Mouse (Mus musculus) stomach, postnatal 0 days (tissue): ENCODE measurements around the gene Jhy. TPM values are rescaled to one million over a fixed set of nuclear protein-coding genes. Genes with fewer than 3 reads are reported as not detected.

Source experiments
- ATAC-seq: fragments of 200-750 bp; cut with Nextera tagmentation; 2 replicates; pipeline ENCODE4 v1.8.0; 2017; ENCODE audit not compliant: low FRiP score, low TSS enrichment
- DNase-seq: peaks from one replicate; pipeline ENCODE4 v3.0.0-alpha.2; 2016; ENCODE audit warnings: low spot score
- H3K27ac ChIP-seq: fragments of 300-500 bp; sonication (generic); replicated peaks from 2 replicates; pipeline ENCODE4 v1.5.1; 2014; ENCODE audit warnings: mild to moderate bottlenecking, control low read depth
- H3K27me3 ChIP-seq: fragments of 300-500 bp; sonication (generic); 2 replicates; pipeline ENCODE4 v1.6.1; 2014; ENCODE audit warnings: low read length; ENCODE audit not compliant: control insufficient read depth, insufficient read depth
- H3K36me3 ChIP-seq: fragments of 300-500 bp; sonication (generic); 2 replicates; pipeline ENCODE4 v1.6.1; 2014; ENCODE audit warnings: low read length, mixed read lengths; ENCODE audit not compliant: control insufficient read depth, insufficient read depth
- H3K4me1 ChIP-seq: fragments of 300-500 bp; sonication (generic); replicated peaks from 2 replicates; pipeline ENCODE4 v1.6.1; 2014; ENCODE audit warnings: antibody characterized with exemption; ENCODE audit not compliant: control insufficient read depth, insufficient read depth
- H3K4me2 ChIP-seq: fragments of 300-500 bp; sonication (generic); replicated peaks from 2 replicates; pipeline ENCODE4 v1.6.1; 2014; ENCODE audit warnings: low read depth, mild to moderate bottlenecking, control low read depth, moderate library complexity
- H3K4me3 ChIP-seq: fragments of 300-500 bp; sonication (generic); 2 replicates; pipeline ENCODE4 v1.5.1; 2014; ENCODE audit warnings: low read depth, low read length, control low read depth
- H3K9ac ChIP-seq: fragments of 300-500 bp; sonication (generic); 2 replicates; pipeline ENCODE4 v1.6.1; 2014; ENCODE audit warnings: mild to moderate bottlenecking, low read length, control low read depth, mixed read lengths
- H3K9me3 ChIP-seq: fragments of 300-500 bp; sonication (generic); 2 replicates; pipeline ENCODE4 v1.6.1; 2016; ENCODE audit warnings: low read length; ENCODE audit not compliant: control insufficient read depth
- CTCF ChIP-seq: IDR thresholded peaks from 2 replicates; pipeline ENCODE4 v1.5.1; 2016; ENCODE audit warnings: antibody characterized with exemption, low read depth, mild to moderate bottlenecking, moderate library complexity
- EP300 ChIP-seq: optimal IDR thresholded peaks from 2 replicates; pipeline ENCODE3; 2016; ENCODE audit warnings: antibody characterized with exemption
- WGBS: fragments of 180-500 bp; shearing (Covaris S2); extraction: QIAGEN DNeasy Blood & Tissue Kit; methylation state at CpG from one replicate; pipeline ENCODE4 v1.1.7; 2014; 5-methylcytosine and 5-hydroxymethylcytosine counted together
- polyA plus RNA-seq: library from polyadenylated mRNA; unstranded; fragments of >200 nt; fragmentation: Nextera tagmentation; extraction: Ambion mirVana; gene quantifications from 2 replicates; pipeline ENCODE4 v1.2.1, GENCODE M21; 2015

Jhy gene
- polyA plus RNA-seq, 1 experiment from 2014 or later, result 0.07 TPM

DNA sequence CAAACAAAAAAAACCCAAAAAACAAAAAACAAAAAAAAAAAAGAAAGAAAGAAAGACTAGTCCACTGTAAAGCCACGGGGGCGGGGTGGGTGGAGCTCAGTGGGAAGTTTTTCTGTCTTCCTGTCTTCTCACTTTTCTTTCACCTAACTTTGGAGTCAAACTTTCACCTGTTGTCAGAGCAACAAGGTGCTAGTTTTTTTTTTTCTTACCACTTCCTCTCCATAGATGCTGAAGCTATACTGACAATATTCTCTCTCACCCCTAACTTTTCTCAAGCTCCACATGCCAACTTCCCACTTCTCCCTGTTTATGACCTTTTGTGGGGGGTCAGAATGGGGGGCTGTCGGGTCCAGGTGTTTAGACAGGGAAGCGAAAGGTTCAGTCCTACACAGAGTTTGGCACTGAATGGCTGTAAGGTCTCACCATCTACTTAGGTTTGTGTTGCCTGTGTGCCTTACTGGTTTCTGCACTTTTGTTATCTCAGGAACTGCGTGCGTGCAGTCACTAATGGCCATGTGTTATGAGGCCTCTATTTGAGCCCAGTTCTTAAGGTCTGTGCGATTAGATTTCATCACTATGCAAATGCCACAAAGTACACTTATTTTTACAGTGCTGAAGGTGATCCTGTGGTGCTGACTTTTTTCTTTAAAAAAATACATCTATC lies 33.3 kb upstream of the Jhy start:
- ATAC-seq (no peak), DNase-seq (no peak)
- TF ChIP-seq EP300, result no peak
- TF ChIP-seq CTCF, result no peak
- Histone ChIP-seq H3K27ac (no peak overlapping the region), H3K27me3 (no peaks in the 10 kb centered on the region), H3K4me1 (no peaks in the 10 kb centered on the region), H3K9me3 (no peaks in the 10 kb centered on the region), H3K36me3 (no peaks in the 10 kb centered on the region), H3K4me3 (no peak overlapping the region), H3K4me2 (no peak overlapping the region), H3K9ac (no peak overlapping the region)
- WGBS, result 68% methylated on average over 7 of the region's 7 CpGs

DNA sequence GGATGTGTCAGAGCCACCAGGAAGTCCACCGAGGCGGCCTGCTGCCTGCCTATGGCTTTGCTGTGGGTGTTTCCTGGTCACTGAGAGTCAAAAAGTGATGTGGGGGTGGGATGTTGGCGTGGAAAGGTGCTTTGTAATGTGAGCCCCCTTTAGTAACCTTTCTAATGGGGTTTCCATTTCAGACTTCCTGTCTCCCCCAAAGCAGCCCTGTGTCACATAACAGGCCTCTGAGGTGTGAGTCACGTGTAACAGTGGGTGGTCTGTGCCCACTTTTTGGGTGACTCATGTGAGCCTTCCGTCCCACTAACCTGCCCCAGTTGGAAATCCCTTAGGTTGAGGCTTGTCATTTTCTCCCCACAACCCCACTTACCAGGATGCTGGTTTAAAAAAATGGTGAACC lies 30.2 kb upstream of the Jhy start:
- ATAC-seq (no peak), DNase-seq (no peak)
- no peaks in the 10 kb centered on the region for H3K36me3 ChIP-seq
- H3K4me2 ChIP-seq, result no peak overlapping the region
- H3K4me1 ChIP-seq, result no peaks in the 10 kb centered on the region
- TF ChIP-seq EP300 (no peak), CTCF (no peak)
- no peaks in the 10 kb centered on the region for H3K9me3 ChIP-seq
- no peaks in the 10 kb centered on the region for H3K27me3 ChIP-seq
- H3K27ac ChIP-seq, result no peak overlapping the region
- 77% methylated on average over 5 of the region's 5 CpGs for WGBS
- no peak overlapping the region for H3K9ac ChIP-seq
- no peak overlapping the region for H3K4me3 ChIP-seq

DNA sequence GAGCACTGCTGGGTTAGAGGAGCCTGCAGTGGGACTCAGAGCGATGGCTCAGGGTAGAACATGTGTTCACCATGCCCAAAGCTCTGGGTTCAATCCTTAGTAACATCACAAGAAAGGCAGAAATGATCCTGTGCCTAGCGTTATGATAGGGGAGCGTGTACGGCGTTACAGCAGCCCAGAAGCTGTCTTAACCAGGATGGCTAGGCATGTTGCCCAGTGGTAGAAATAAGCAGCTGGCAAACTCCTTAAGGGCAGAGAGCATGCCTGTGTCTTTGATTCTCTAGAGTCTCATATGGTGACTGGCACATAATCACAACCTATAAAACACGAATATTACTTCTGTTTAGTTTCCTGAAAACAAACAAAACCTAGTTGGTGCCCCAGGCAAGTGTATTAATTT lies 27.6 kb upstream of the Jhy start:
- H3K27me3 ChIP-seq, result no peaks in the 10 kb centered on the region
- H3K36me3 ChIP-seq, result no peaks in the 10 kb centered on the region
- no peak overlapping the region for H3K9ac ChIP-seq
- ATAC-seq (no peak), DNase-seq (no peak)
- WGBS, result 84% methylated on average over 6 of the region's 6 CpGs
- H3K9me3 ChIP-seq, result no peaks in the 10 kb centered on the region
- H3K4me3 ChIP-seq, result no peak overlapping the region
- H3K4me1 ChIP-seq, result no peaks in the 10 kb centered on the region
- no peak overlapping the region for H3K27ac ChIP-seq
- H3K4me2 ChIP-seq, result no peak overlapping the region
- TF ChIP-seq CTCF, result no peak
- no peak for TF ChIP-seq EP300

DNA sequence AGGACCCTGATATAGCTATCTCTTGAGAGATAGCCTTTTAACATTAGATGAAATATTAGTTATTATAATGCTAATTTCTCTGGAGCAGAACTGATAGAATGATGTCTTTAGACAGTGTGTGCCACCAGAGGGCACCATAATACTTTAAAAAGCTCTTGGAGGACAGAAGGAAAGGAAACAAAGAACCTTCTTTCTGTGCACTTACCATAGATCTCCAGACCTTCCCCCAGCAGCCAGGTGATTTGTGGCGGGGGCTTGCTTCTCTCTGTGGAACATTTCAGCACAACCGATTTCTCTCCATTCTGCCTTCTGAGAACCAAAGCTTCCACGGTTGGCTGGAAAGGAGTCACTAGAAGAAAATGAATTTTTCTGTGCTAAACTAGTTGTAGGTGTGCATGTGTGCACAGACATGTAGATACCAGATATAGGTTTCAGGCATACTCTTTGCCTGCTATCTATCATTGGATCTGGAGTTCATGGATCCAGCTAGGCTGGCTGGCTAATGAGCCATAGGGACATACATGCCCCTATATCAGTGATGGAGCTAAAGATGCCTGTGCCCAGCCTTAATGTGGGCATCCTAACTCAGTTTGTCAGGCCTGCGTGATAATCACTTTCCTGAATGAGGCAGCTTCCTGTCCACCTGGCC lies 26.1 kb upstream of the Jhy start:
- no peaks in the 10 kb centered on the region for H3K27me3 ChIP-seq
- H3K27ac ChIP-seq, result no peak overlapping the region
- H3K4me2 ChIP-seq, result no peak overlapping the region
- DNase-seq (peak; percentile 41), ATAC-seq (no peak)
- H3K9ac ChIP-seq, result no peak overlapping the region
- no peaks in the 10 kb centered on the region for H3K9me3 ChIP-seq
- H3K36me3 ChIP-seq, result no peaks in the 10 kb centered on the region
- WGBS, result 34% methylated on average over 4 of the region's 4 CpGs
- TF ChIP-seq EP300 (no peak), CTCF (peak; percentile 81)
- no peak overlapping the region for H3K4me3 ChIP-seq
- no peaks in the 10 kb centered on the region for H3K4me1 ChIP-seq

DNA sequence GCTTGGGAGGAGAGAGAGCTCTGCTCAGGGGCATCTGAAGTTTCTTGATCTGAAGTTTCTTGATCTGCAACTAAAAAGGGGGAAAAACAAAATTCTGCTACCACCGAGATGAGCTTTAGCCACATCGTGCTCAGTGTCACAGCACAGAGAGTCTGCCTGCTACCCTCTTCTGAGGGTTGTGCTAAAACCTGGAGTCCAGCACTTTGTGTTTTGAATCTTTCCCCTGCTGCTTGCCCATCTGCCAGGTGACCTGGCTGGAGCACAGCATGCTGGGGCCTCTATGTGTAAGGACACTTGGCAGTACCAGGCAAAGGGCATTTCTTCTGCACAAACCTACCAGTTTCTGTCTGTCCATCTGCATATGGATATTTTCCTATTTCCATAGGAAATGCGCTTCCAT lies 20.4 kb upstream of the Jhy start:
- H3K4me1 ChIP-seq, result no peaks in the 10 kb centered on the region
- no peaks in the 10 kb centered on the region for H3K27me3 ChIP-seq
- TF ChIP-seq CTCF (no peak), EP300 (no peak)
- WGBS, result 71% methylated on average over 3 of the region's 3 CpGs
- no peak overlapping the region for H3K9ac ChIP-seq
- no peaks in the 10 kb centered on the region for H3K36me3 ChIP-seq
- H3K27ac ChIP-seq, result no peak overlapping the region
- ATAC-seq (no peak), DNase-seq (no peak)
- no peaks in the 10 kb centered on the region for H3K9me3 ChIP-seq
- no peak overlapping the region for H3K4me3 ChIP-seq
- H3K4me2 ChIP-seq, result no peak overlapping the region

DNA sequence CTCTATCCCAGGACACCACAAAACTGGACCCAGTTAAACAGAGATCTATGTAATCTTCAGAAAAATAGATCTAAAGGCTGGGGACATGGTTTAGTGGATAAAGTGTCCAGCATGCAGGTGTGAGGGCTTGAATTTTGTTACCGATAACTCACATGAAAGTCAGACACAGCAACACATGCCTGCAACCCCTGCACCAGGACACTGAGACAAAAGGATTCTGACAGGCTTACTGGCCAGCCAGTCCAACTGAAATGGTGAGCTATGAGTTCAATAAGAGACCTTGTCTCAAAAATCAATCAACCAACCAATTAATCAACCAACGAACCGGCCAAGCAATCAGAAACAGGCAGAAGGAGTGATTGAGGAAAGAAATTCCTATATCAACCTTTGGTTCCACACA lies 19.8 kb upstream of the Jhy start:
- Histone ChIP-seq H3K27ac (no peak overlapping the region), H3K4me2 (no peak overlapping the region), H3K4me3 (no peak overlapping the region), H3K4me1 (no peaks in the 10 kb centered on the region), H3K27me3 (no peaks in the 10 kb centered on the region), H3K9me3 (no peaks in the 10 kb centered on the region), H3K36me3 (no peaks in the 10 kb centered on the region), H3K9ac (no peak overlapping the region)
- DNase-seq, result no peak
- ATAC-seq, result no peak
- WGBS, result 67% methylated on average over 3 of the region's 3 CpGs
- TF ChIP-seq EP300, result no peak
- no peak for TF ChIP-seq CTCF
